Comparison of ENCODE assay signal across 24 mouse cellular contexts in genomic region chr7:136236391-136236790, GRCm38 (mm10).
DNase-seq lines count a peak whose midpoint lies in the region; ATAC-seq lines count a peak whose summit lies in the region.
"Had no signal": no experiment of that assay in that cellular context is flagged by ENCODE, and none has a peak within 500 bp of the region (broad histone marks: within the 10 kb centered on the region; RNA-seq: fewer than 3 reads in every experiment).

No protein-coding gene starts in this region.

- no peak overlapping the region for H3K27ac ChIP-seq in forebrain, embryonic 14.5 days (ENCODE audit: low read depth, low read length)
- no peak overlapping the region for H3K27ac ChIP-seq in forebrain, embryonic 16.5 days (ENCODE audit: low read length)
- peak overlapping the region; percentile 46; the same call in 1 of the 2 replicates for H3K27ac ChIP-seq in midbrain, embryonic 10.5 days (replicated peaks)
- H3K27ac ChIP-seq in midbrain, embryonic 16.5 days (ENCODE audit: low read length) = no peak overlapping the region
- H3K27ac ChIP-seq: embryonic facial prominence, embryonic 15.5 days; hindbrain, embryonic 12.5 days; neural tube, embryonic 15.5 days; stomach, postnatal 0 days had no signal

- H3K9me3 ChIP-seq in forebrain, embryonic 14.5 days (replicated peaks; ENCODE audit: control insufficient read depth, low read length) = no peaks in the 10 kb centered on the region
- no peaks in the 10 kb centered on the region for H3K9me3 ChIP-seq in forebrain, embryonic 16.5 days (ENCODE audit: control insufficient read depth, low read length)
- no peaks in the 10 kb centered on the region for H3K9me3 ChIP-seq in midbrain, embryonic 10.5 days (replicated peaks)
- H3K9me3 ChIP-seq in midbrain, embryonic 16.5 days (replicated peaks; ENCODE audit: control insufficient read depth, low read length, poor library complexity, severe bottlenecking) = no peaks in the 10 kb centered on the region
- H3K9me3 ChIP-seq: embryonic facial prominence, embryonic 15.5 days; heart, embryonic 12.5 days; hindbrain, embryonic 12.5 days; neural tube, embryonic 15.5 days had no signal

- no peak for ATAC-seq in forebrain, embryonic 14.5 days
- ATAC-seq in forebrain, embryonic 16.5 days = no peak
- ATAC-seq in midbrain, embryonic 16.5 days = no peak
- ATAC-seq: activated CD4-positive, CD25-positive, alpha-beta regulatory T cell, adult 4 months; forebrain, postnatal 0 days had no signal

- H3K4me1 ChIP-seq in forebrain, embryonic 14.5 days (ENCODE audit: control insufficient read depth, insufficient read depth, low read length) = no peaks in the 10 kb centered on the region
- peaks cover 4% of the 10 kb centered on the region; the same call in 1 of the 2 replicates for H3K4me1 ChIP-seq in forebrain, embryonic 16.5 days (replicated peaks; ENCODE audit: control insufficient read depth, insufficient read depth, low read length)
- peaks cover 25% of the 10 kb centered on the region for H3K4me1 ChIP-seq in midbrain, embryonic 10.5 days
- H3K4me1 ChIP-seq in midbrain, embryonic 16.5 days (ENCODE audit: control insufficient read depth, insufficient read depth, low read length) = peaks cover 7% of the 10 kb centered on the region; the same call in 1 of the 2 replicates
- H3K4me1 ChIP-seq: embryonic facial prominence, embryonic 15.5 days; heart, embryonic 12.5 days had no signal

- H3K9ac ChIP-seq in forebrain, embryonic 14.5 days (ENCODE audit: low read length) = no peak overlapping the region
- no peak overlapping the region for H3K9ac ChIP-seq in forebrain, embryonic 16.5 days (replicated peaks; ENCODE audit: low read depth, low read length)
- H3K9ac ChIP-seq in midbrain, embryonic 16.5 days (ENCODE audit: low read depth, low read length) = no peak overlapping the region
- H3K9ac ChIP-seq: embryonic facial prominence, embryonic 15.5 days; forebrain, postnatal 0 days; heart, embryonic 12.5 days; hindbrain, embryonic 12.5 days; neural tube, embryonic 15.5 days had no signal

- H3K36me3 ChIP-seq in forebrain, embryonic 14.5 days (ENCODE audit: control insufficient read depth, insufficient read depth, low read length) = no peaks in the 10 kb centered on the region
- no peaks in the 10 kb centered on the region for H3K36me3 ChIP-seq in forebrain, embryonic 16.5 days (ENCODE audit: control insufficient read depth, insufficient read depth)
- no peaks in the 10 kb centered on the region for H3K36me3 ChIP-seq in midbrain, embryonic 10.5 days
- no peaks in the 10 kb centered on the region for H3K36me3 ChIP-seq in midbrain, embryonic 16.5 days (ENCODE audit: control insufficient read depth, insufficient read depth, low read length)
- H3K36me3 ChIP-seq: embryonic facial prominence, embryonic 15.5 days; heart, embryonic 12.5 days; hindbrain, embryonic 12.5 days; neural tube, embryonic 15.5 days had no signal

- H3K27me3 ChIP-seq in forebrain, embryonic 14.5 days (replicated peaks; ENCODE audit: control insufficient read depth, insufficient read depth, low read length) = no peaks in the 10 kb centered on the region
- H3K27me3 ChIP-seq in forebrain, embryonic 16.5 days (replicated peaks; ENCODE audit: control insufficient read depth, insufficient read depth, low read length) = no peaks in the 10 kb centered on the region; the same call in 1 of the 2 replicates
- peaks cover 3% of the 10 kb centered on the region; the same call in 1 of the 2 replicates for H3K27me3 ChIP-seq in midbrain, embryonic 10.5 days (ENCODE audit: low read depth, poor library complexity, severe bottlenecking)
- no peaks in the 10 kb centered on the region for H3K27me3 ChIP-seq in midbrain, embryonic 16.5 days (ENCODE audit: control insufficient read depth, insufficient read depth, low read depth, low read length)
- H3K27me3 ChIP-seq: embryonic facial prominence, embryonic 15.5 days; hindbrain, embryonic 12.5 days; neural tube, embryonic 15.5 days had no signal

- H3K4me2 ChIP-seq in forebrain, embryonic 14.5 days (ENCODE audit: low read length) = no peak overlapping the region
- H3K4me2 ChIP-seq in forebrain, embryonic 16.5 days (ENCODE audit: low read length) = no peak overlapping the region
- no peak overlapping the region for H3K4me2 ChIP-seq in midbrain, embryonic 16.5 days (ENCODE audit: low read length)
- H3K4me2 ChIP-seq: embryonic facial prominence, embryonic 15.5 days; heart, embryonic 12.5 days; hindbrain, embryonic 12.5 days; liver, embryonic 11.5 days; neural tube, embryonic 15.5 days had no signal

- no peak overlapping the region for H3K4me3 ChIP-seq in forebrain, embryonic 14.5 days (ENCODE audit: low read depth, low read length)
- no peak overlapping the region for H3K4me3 ChIP-seq in forebrain, embryonic 16.5 days (replicated peaks; ENCODE audit: low read length)
- H3K4me3 ChIP-seq in midbrain, embryonic 10.5 days = no peak overlapping the region
- no peak overlapping the region for H3K4me3 ChIP-seq in midbrain, embryonic 16.5 days (ENCODE audit: low read depth, low read length)
- H3K4me3 ChIP-seq: embryonic facial prominence, embryonic 15.5 days; heart, embryonic 12.5 days; hindbrain, embryonic 12.5 days; neural tube, embryonic 15.5 days had no signal

- 40% methylated on average over 10 of the region's 10 CpGs for whole genome bisulfite sequencing in forebrain, embryonic 14.5 days
- 34% methylated on average over 10 of the region's 10 CpGs for WGBS in forebrain, embryonic 16.5 days
- 77% methylated on average over 10 of the region's 10 CpGs for WGBS in midbrain, embryonic 10.5 days
- 34% methylated on average over 10 of the region's 10 CpGs for WGBS in midbrain, embryonic 16.5 days

- DNase-seq in forebrain, embryonic 14.5 days (ENCODE audit: low spot score) = peak; percentile 38
- no peak for DNase-seq in midbrain, embryonic 10.5 days (ENCODE audit: low spot score)
- DNase-seq in kidney, postnatal 25 days = peak; percentile 43 to 79
- DNase-seq in layer of hippocampus, postnatal 25 days (ENCODE audit: extremely low spot score in 1 of 2, low spot score in 1 of 2) = no peak
- no peak for DNase-seq in spleen, adult 18-20 months
- no peak for DNase-seq in cerebellum, adult 11 months
- DNase-seq: adrenal gland, adult 8-10 months; cerebellum, adult 9-10 months; forebrain, postnatal 0 days; gastrocnemius, postnatal 14 days; heart, adult 18-20 months; heart, postnatal 10 days; lung, adult 18-20 months; lung, postnatal 10 days; thymus, adult 2 months had no signal

Comparison
In these comparisons a context has a peak if more than half of its experiments do, and no peak if none do; other contexts are left out.
1. DNase-seq: peak in forebrain, embryonic 14.5 days (single experiment) and kidney, postnatal 25 days (2 of 2); none in midbrain, embryonic 10.5 days (single experiment), layer of hippocampus, postnatal 25 days (0 of 2), spleen, adult 18-20 months (0 of 2) and cerebellum, adult 11 months (single experiment).